Mouse (Mus musculus): ENCODE measurements around the gene Pecr.

DNA sequence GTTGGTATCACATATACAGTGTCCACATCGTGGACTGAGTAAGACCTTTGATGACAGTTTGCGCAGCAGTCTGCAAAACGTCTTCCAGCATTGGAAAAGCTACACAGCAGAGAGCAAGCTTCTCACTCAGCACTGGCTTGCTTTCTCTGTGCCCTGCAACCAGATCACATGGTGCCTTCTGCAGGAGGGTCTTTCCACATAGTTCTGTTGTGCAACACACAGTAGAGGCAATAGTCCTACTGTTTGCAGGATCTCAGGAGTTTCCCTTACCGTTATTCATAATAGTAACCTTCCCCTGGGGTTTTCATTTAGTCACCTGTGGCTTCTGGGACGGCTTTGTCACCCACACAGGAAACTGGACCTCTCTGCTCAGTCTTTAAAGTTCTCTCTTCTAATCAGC, 36.6 kb upstream of the Pecr start:
- TF ChIP-seq CTCF (IDR thresholded peaks at IDR 0.05; ENCODE audit: low read depth) = no peak
- no peak for TF ChIP-seq EP300 (IDR thresholded peaks at IDR 0.05; ENCODE audit: low read depth)

Data from liver, postnatal 0 days (tissue).